Mouse (Mus musculus): ENCODE measurements at regions not wholly inside any gene's neighbourhood (a gene's known extent, or its start where the extent isn't known, plus 50 kb on each side); places are given as distances from the start of the nearest gene placed in this dataset.

GRCm38 (mm10) chr4:124268404-124268803 lies 342.2 kb downstream of the 3100002H09Rik start:
- Histone ChIP-seq H3K4me2 (ENCODE audit: low read depth, low read length) (no peak overlapping the region), H3K9me3 (ENCODE audit: control insufficient read depth, low read length) (no peaks in the 10 kb centered on the region), H3K9ac (replicated peaks; ENCODE audit: low read depth, low read length) (no peak overlapping the region), H3K4me1 (ENCODE audit: control insufficient read depth, insufficient read depth, low read length) (no peaks in the 10 kb centered on the region), H3K4me3 (ENCODE audit: low read depth, low read length) (no peak overlapping the region), H3K27me3 (ENCODE audit: control insufficient read depth, insufficient read depth, low read length) (no peaks in the 10 kb centered on the region), H3K36me3 (ENCODE audit: control insufficient read depth, insufficient read depth, low read length) (no peaks in the 10 kb centered on the region), H3K27ac (ENCODE audit: low read depth, low read length) (no peak overlapping the region)
- 82% methylated on average over 4 of the region's 4 CpGs for WGBS
- ATAC-seq (ENCODE audit: low read depth), result no peak

GRCm38 (mm10) chr4:124266573-124266972 lies 344.0 kb downstream of the 3100002H09Rik start:
- no peak overlapping the region for H3K4me3 ChIP-seq (ENCODE audit: low read depth, low read length)
- no peak overlapping the region for H3K4me2 ChIP-seq (ENCODE audit: low read depth, low read length)
- no peaks in the 10 kb centered on the region for H3K36me3 ChIP-seq (ENCODE audit: control insufficient read depth, insufficient read depth, low read length)
- H3K9me3 ChIP-seq (ENCODE audit: control insufficient read depth, low read length), result no peaks in the 10 kb centered on the region
- H3K27ac ChIP-seq (ENCODE audit: low read depth, low read length), result no peak overlapping the region
- no peaks in the 10 kb centered on the region for H3K27me3 ChIP-seq (ENCODE audit: control insufficient read depth, insufficient read depth, low read length)
- H3K4me1 ChIP-seq (ENCODE audit: control insufficient read depth, insufficient read depth, low read length), result no peaks in the 10 kb centered on the region
- 23% methylated on average over 4 of the region's 4 CpGs for WGBS
- no peak for ATAC-seq (ENCODE audit: low read depth)
- no peak overlapping the region for H3K9ac ChIP-seq (replicated peaks; ENCODE audit: low read depth, low read length)

- WGBS, result 91% methylated on average over 15 of the region's 15 CpGs
- Histone ChIP-seq H3K27ac (ENCODE audit: low read depth, low read length) (no peak overlapping the region), H3K36me3 (ENCODE audit: control insufficient read depth, insufficient read depth, low read length) (no peaks in the 10 kb centered on the region), H3K27me3 (ENCODE audit: control insufficient read depth, insufficient read depth, low read length) (no peaks in the 10 kb centered on the region), H3K9me3 (ENCODE audit: control insufficient read depth, low read length) (no peaks in the 10 kb centered on the region), H3K4me1 (ENCODE audit: control insufficient read depth, insufficient read depth, low read length) (no peaks in the 10 kb centered on the region), H3K9ac (replicated peaks; ENCODE audit: low read depth, low read length) (no peak overlapping the region), H3K4me2 (ENCODE audit: low read depth, low read length) (no peak overlapping the region), H3K4me3 (ENCODE audit: low read depth, low read length) (no peak overlapping the region)
- ATAC-seq (ENCODE audit: low read depth), result no peak
Observed at GRCm38 (mm10) chr4:124265527-124265926, 345.1 kb downstream of the 3100002H09Rik start.

GRCm38 (mm10) chr4:124257006-124257405 lies 339.2 kb upstream of the 4930535I16Rik start:
- H3K36me3 ChIP-seq (ENCODE audit: control insufficient read depth, insufficient read depth, low read length), result no peaks in the 10 kb centered on the region
- no peak overlapping the region for H3K4me3 ChIP-seq (ENCODE audit: low read depth, low read length)
- no peak for ATAC-seq (ENCODE audit: low read depth)
- H3K27ac ChIP-seq (ENCODE audit: low read depth, low read length), result no peak overlapping the region
- no peak overlapping the region for H3K4me2 ChIP-seq (ENCODE audit: low read depth, low read length)
- WGBS, result 6% methylated on average over 9 of the region's 9 CpGs
- H3K27me3 ChIP-seq (ENCODE audit: control insufficient read depth, insufficient read depth, low read length), result 0 out of 2 replicates have a peak, but pooled peaks cover 2% of the 10 kb centered on the region
- no peaks in the 10 kb centered on the region for H3K9me3 ChIP-seq (ENCODE audit: control insufficient read depth, low read length)
- peaks cover 7% of the 10 kb centered on the region; the same call in 1 of the 2 replicates for H3K4me1 ChIP-seq (ENCODE audit: control insufficient read depth, insufficient read depth, low read length)
- no peak overlapping the region for H3K9ac ChIP-seq (replicated peaks; ENCODE audit: low read depth, low read length)

- 74% methylated on average over 7 of the region's 7 CpGs for WGBS
- H3K4me3 ChIP-seq (ENCODE audit: low read depth, low read length), result no peak overlapping the region
- H3K27me3 ChIP-seq (ENCODE audit: control insufficient read depth, insufficient read depth, low read length), result 0 out of 2 replicates have a peak, but pooled peaks cover 2% of the 10 kb centered on the region
- no peak overlapping the region for H3K9ac ChIP-seq (replicated peaks; ENCODE audit: low read depth, low read length)
- ATAC-seq (ENCODE audit: low read depth), result no peak
- no peak overlapping the region for H3K4me2 ChIP-seq (ENCODE audit: low read depth, low read length)
- H3K9me3 ChIP-seq (ENCODE audit: control insufficient read depth, low read length), result no peaks in the 10 kb centered on the region
- peaks cover 7% of the 10 kb centered on the region; the same call in 1 of the 2 replicates for H3K4me1 ChIP-seq (ENCODE audit: control insufficient read depth, insufficient read depth, low read length)
- no peak overlapping the region for H3K27ac ChIP-seq (ENCODE audit: low read depth, low read length)
- H3K36me3 ChIP-seq (ENCODE audit: control insufficient read depth, insufficient read depth, low read length), result no peaks in the 10 kb centered on the region
Observed at GRCm38 (mm10) chr4:124256515-124256914, 338.7 kb upstream of the 4930535I16Rik start.

- Histone ChIP-seq H3K27ac (ENCODE audit: low read depth, low read length) (no peak overlapping the region), H3K27me3 (ENCODE audit: control insufficient read depth, insufficient read depth, low read length) (0 out of 2 replicates have a peak, but pooled peaks cover 2% of the 10 kb centered on the region), H3K4me3 (ENCODE audit: low read depth, low read length) (no peak overlapping the region), H3K4me2 (ENCODE audit: low read depth, low read length) (no peak overlapping the region), H3K9me3 (ENCODE audit: control insufficient read depth, low read length) (no peaks in the 10 kb centered on the region), H3K9ac (replicated peaks; ENCODE audit: low read depth, low read length) (no peak overlapping the region), H3K36me3 (ENCODE audit: control insufficient read depth, insufficient read depth, low read length) (no peaks in the 10 kb centered on the region), H3K4me1 (ENCODE audit: control insufficient read depth, insufficient read depth, low read length) (peaks cover 7% of the 10 kb centered on the region; the same call in 1 of the 2 replicates)
- 46% methylated on average over 7 of the region's 7 CpGs for WGBS
- no peak for ATAC-seq (ENCODE audit: low read depth)
Observed at GRCm38 (mm10) chr4:124255183-124255543, 337.3 kb upstream of the 4930535I16Rik start.

- ATAC-seq (ENCODE audit: low read depth), result no peak; the same call in 1 of the 2 replicates
- Histone ChIP-seq H3K9ac (replicated peaks; ENCODE audit: low read depth, low read length) (no peak overlapping the region), H3K4me2 (ENCODE audit: low read depth, low read length) (no peak overlapping the region), H3K36me3 (ENCODE audit: control insufficient read depth, insufficient read depth, low read length) (no peaks in the 10 kb centered on the region), H3K4me3 (ENCODE audit: low read depth, low read length) (no peak overlapping the region), H3K9me3 (ENCODE audit: control insufficient read depth, low read length) (no peaks in the 10 kb centered on the region), H3K27me3 (ENCODE audit: control insufficient read depth, insufficient read depth, low read length) (0 out of 2 replicates have a peak, but pooled peaks cover 2% of the 10 kb centered on the region), H3K27ac (ENCODE audit: low read depth, low read length) (no peak overlapping the region), H3K4me1 (ENCODE audit: control insufficient read depth, insufficient read depth, low read length) (peaks cover 7% of the 10 kb centered on the region; the same call in 1 of the 2 replicates)
- WGBS, result 25% methylated on average over 22 of the region's 22 CpGs
Observed at GRCm38 (mm10) chr4:124254446-124255182, 336.8 kb upstream of the 4930535I16Rik start.

GRCm38 (mm10) chr4:124241600-124241999 lies 323.8 kb upstream of the 4930535I16Rik start:
- Histone ChIP-seq H3K36me3 (ENCODE audit: control insufficient read depth, insufficient read depth, low read length) (no peaks in the 10 kb centered on the region), H3K27me3 (ENCODE audit: control insufficient read depth, insufficient read depth, low read length) (no peaks in the 10 kb centered on the region), H3K4me1 (ENCODE audit: control insufficient read depth, insufficient read depth, low read length) (no peaks in the 10 kb centered on the region), H3K27ac (ENCODE audit: low read depth, low read length) (no peak overlapping the region), H3K4me3 (ENCODE audit: low read depth, low read length) (no peak overlapping the region), H3K9ac (replicated peaks; ENCODE audit: low read depth, low read length) (no peak overlapping the region), H3K4me2 (ENCODE audit: low read depth, low read length) (no peak overlapping the region), H3K9me3 (ENCODE audit: control insufficient read depth, low read length) (no peaks in the 10 kb centered on the region)
- ATAC-seq (ENCODE audit: low read depth), result no peak
- 35% methylated on average over 13 of the region's 13 CpGs for WGBS

GRCm38 (mm10) chr4:124236476-124236875 lies 318.7 kb upstream of the 4930535I16Rik start:
- H3K4me1 ChIP-seq (ENCODE audit: control insufficient read depth, insufficient read depth, low read length), result no peaks in the 10 kb centered on the region
- no peak overlapping the region for H3K4me2 ChIP-seq (ENCODE audit: low read depth, low read length)
- H3K27me3 ChIP-seq (ENCODE audit: control insufficient read depth, insufficient read depth, low read length), result no peaks in the 10 kb centered on the region
- WGBS, result 33% methylated on average over 16 of the region's 16 CpGs
- no peak overlapping the region for H3K27ac ChIP-seq (ENCODE audit: low read depth, low read length)
- H3K4me3 ChIP-seq (ENCODE audit: low read depth, low read length), result no peak overlapping the region
- no peak; the same call in 1 of the 2 replicates for ATAC-seq (ENCODE audit: low read depth)
- no peaks in the 10 kb centered on the region for H3K36me3 ChIP-seq (ENCODE audit: control insufficient read depth, insufficient read depth, low read length)
- H3K9ac ChIP-seq (replicated peaks; ENCODE audit: low read depth, low read length), result no peak overlapping the region
- H3K9me3 ChIP-seq (ENCODE audit: control insufficient read depth, low read length), result no peaks in the 10 kb centered on the region

All from neural tube, embryonic 14.5 days (tissue).